Mouse (Mus musculus): ENCODE data around the gene Cyp4f18. TPM values are rescaled to one million over a fixed set of nuclear protein-coding genes. Genes with fewer than 3 reads are reported as not detected.

The Cyp4f18 gene
- total and polyA plus RNA-seq, 3 experiments = 13.5 to 37.4 (median 31.7) TPM

GRCm38 (mm10) chr8:71988110-71988866, 21.1 kb downstream of the Cyp4f18 start:
- DNase-seq (ENCODE audit: extremely low read depth) = no peak
- no peak overlapping the region for H3K4me2 ChIP-seq (ENCODE audit: insufficient read depth, low read depth, poor library complexity, severe bottlenecking)
- no peak overlapping the region for H3K27ac ChIP-seq (ENCODE audit: insufficient read depth, low read depth)
- no peak for TF ChIP-seq USF2 (conservative IDR thresholded peaks at IDR 0.05; ENCODE audit: low read depth, low read length)
- peak; percentile 94 for TF ChIP-seq ZNF384 (IDR thresholded peaks at IDR 0.05; ENCODE audit: low read depth, low read length)
- TF ChIP-seq E2F4 (IDR thresholded peaks at IDR 0.05; ENCODE audit: insufficient replicate concordance, low read depth, low read length) = no peak
- no peak; the same call in 1 of the 2 replicates for TF ChIP-seq RAD21 (IDR thresholded peaks at IDR 0.05; ENCODE audit: low read depth, low read length)
- no peak for TF ChIP-seq IRF4 (IDR thresholded peaks at IDR 0.05; ENCODE audit: low read depth, low read length)
- no peak for TF ChIP-seq JUN (IDR thresholded peaks at IDR 0.05; ENCODE audit: insufficient read depth, low read depth, low read length)
- no peak for TF ChIP-seq EP300 (IDR thresholded peaks at IDR 0.05; ENCODE audit: low read length)
- peak in 1 of 2 experiments; percentile 42; a peak in 2 of 4 replicates for TF ChIP-seq CTCF (conservative IDR thresholded peaks at IDR 0.05 in 1 of 2, IDR thresholded peaks at IDR 0.05 in 1 of 2; ENCODE audit: low read depth in 2 of 2, low read length in 2 of 2)
- H3K27me3 ChIP-seq (replicated peaks) = no peaks in the 10 kb centered on the region
- no peak overlapping the region for H3K4me3 ChIP-seq (replicated peaks in 1 of 3; ENCODE audit: low read depth in 2 of 3, low read length in 2 of 3, poor library complexity in 1 of 3)
- H3K36me3 ChIP-seq (replicated peaks in 1 of 2; ENCODE audit: control insufficient read depth in 1 of 2, insufficient read depth in 1 of 2, low read length in 1 of 2) = peaks cover 0 to 40% of the 10 kb centered on the region in 2 experiments
- in situ Hi-C loops (cut with MboI; ENCODE audit: low pct_ligation_motif_present, low pct_unique_long_range_greater_than_20kb, low sequenced_read_pairs) (loop anchor here (5.0 kb wide), 1 partner anchor 81 kb away; the partner anchor contains the start of genes Zfp617 and Zfp882), dilution Hi-C loops (cut with MboI; ENCODE audit: extremely low pct_ligation_motif_present, extremely low pct_unique_long_range_greater_than_20kb, low sequenced_read_pairs) (no loop called here)
- peaks cover 6 to 19% of the 10 kb centered on the region in 2 experiments for H3K4me1 ChIP-seq (ENCODE audit: control insufficient read depth in 1 of 2, insufficient read depth in 2 of 2)
- H3K79me2 ChIP-seq (replicated peaks; ENCODE audit: control insufficient read depth, extremely low read depth, insufficient read depth, poor library complexity, severe bottlenecking) = no peaks in the 10 kb centered on the region
- no peaks in the 10 kb centered on the region for H3K9me3 ChIP-seq (replicated peaks; ENCODE audit: low read length)
- no peak overlapping the region for H3K9ac ChIP-seq (ENCODE audit: insufficient read depth, low read depth)

DNA sequence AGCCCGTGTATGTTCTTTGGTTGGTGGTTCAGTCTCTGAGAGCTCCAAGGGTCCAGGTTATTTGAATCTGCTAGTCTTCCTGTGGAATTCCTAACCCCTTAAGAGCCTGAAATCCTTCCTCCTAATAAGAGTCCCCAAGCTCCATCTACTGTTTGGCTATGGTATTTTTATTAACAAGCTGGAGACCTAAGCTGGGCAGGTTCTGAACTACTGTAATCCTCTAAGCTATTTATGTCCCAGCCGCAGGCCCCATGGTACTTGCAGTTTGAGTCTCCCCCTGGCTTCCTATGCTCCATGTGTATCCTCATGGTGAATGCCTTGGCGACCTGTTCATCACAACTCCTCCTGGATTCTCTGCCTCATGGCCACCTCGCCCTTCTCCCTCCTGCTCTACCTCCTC, 24.8 kb downstream of the Cyp4f18 start:
- Histone ChIP-seq H3K36me3 (replicated peaks in 1 of 2; ENCODE audit: control insufficient read depth in 1 of 2, insufficient read depth in 1 of 2, low read length in 1 of 2) (peaks cover 0 to 16% of the 10 kb centered on the region in 2 experiments), H3K4me2 (ENCODE audit: insufficient read depth, low read depth, poor library complexity, severe bottlenecking) (no peak overlapping the region), H3K9me3 (replicated peaks; ENCODE audit: low read length) (no peaks in the 10 kb centered on the region), H3K9ac (ENCODE audit: insufficient read depth, low read depth) (no peak overlapping the region), H3K4me1 (ENCODE audit: control insufficient read depth in 1 of 2, insufficient read depth in 2 of 2) (peaks cover 7 to 31% of the 10 kb centered on the region in 2 experiments; a peak in 3 of 4 replicates), H3K79me2 (replicated peaks; ENCODE audit: control insufficient read depth, extremely low read depth, insufficient read depth, poor library complexity, severe bottlenecking) (no peaks in the 10 kb centered on the region), H3K27me3 (replicated peaks) (no peaks in the 10 kb centered on the region), H3K4me3 (replicated peaks in 1 of 3; ENCODE audit: low read depth in 2 of 3, low read length in 2 of 3, poor library complexity in 1 of 3) (no peak overlapping the region), H3K27ac (ENCODE audit: insufficient read depth, low read depth) (no peak overlapping the region)
- in situ Hi-C loops (cut with MboI; ENCODE audit: low pct_ligation_motif_present, low pct_unique_long_range_greater_than_20kb, low sequenced_read_pairs) (no loop called here), dilution Hi-C loops (cut with MboI; ENCODE audit: extremely low pct_ligation_motif_present, extremely low pct_unique_long_range_greater_than_20kb, low sequenced_read_pairs) (no loop called here)
- peak; percentile 45 for TF ChIP-seq SMC3 (IDR thresholded peaks at IDR 0.05; ENCODE audit: low read depth, low read length)
- peak in 1 of 2 experiments; percentile 55; a peak in 2 of 4 replicates for TF ChIP-seq CTCF (conservative IDR thresholded peaks at IDR 0.05 in 1 of 2, IDR thresholded peaks at IDR 0.05 in 1 of 2; ENCODE audit: low read depth in 2 of 2, low read length in 2 of 2)
- no peak for TF ChIP-seq KAT2A (IDR thresholded peaks at IDR 0.05; ENCODE audit: insufficient replicate concordance, low read length)
- TF ChIP-seq MYC (IDR thresholded peaks at IDR 0.05; ENCODE audit: low read depth, low read length) = no peak
- TF ChIP-seq BHLHE40 (IDR thresholded peaks at IDR 0.05; ENCODE audit: low read depth, low read length) = no peak
- TF ChIP-seq MAFK (IDR thresholded peaks at IDR 0.05; ENCODE audit: insufficient replicate concordance, low read length) = no peak
- no peak for TF ChIP-seq NELFE (IDR thresholded peaks at IDR 0.05; ENCODE audit: low read depth, low read length)
- TF ChIP-seq PAX5 (IDR thresholded peaks at IDR 0.05; ENCODE audit: low read length) = no peak
- no peak for TF ChIP-seq SIN3A (IDR thresholded peaks at IDR 0.05; ENCODE audit: low read length)
- peak; percentile 60 for TF ChIP-seq RAD21 (IDR thresholded peaks at IDR 0.05; ENCODE audit: low read depth, low read length)
- TF ChIP-seq EP300 (IDR thresholded peaks at IDR 0.05; ENCODE audit: low read length) = no peak
- TF ChIP-seq MEF2A (IDR thresholded peaks at IDR 0.05; ENCODE audit: borderline replicate concordance, low read depth, low read length) = peak; percentile 24; the same call in 1 of the 2 replicates
- no peak for TF ChIP-seq E2F4 (IDR thresholded peaks at IDR 0.05; ENCODE audit: insufficient replicate concordance, low read depth, low read length)
- no peak for TF ChIP-seq UBTF (IDR thresholded peaks at IDR 0.05; ENCODE audit: low read depth, low read length)
- TF ChIP-seq RCOR1 (conservative IDR thresholded peaks at IDR 0.05; ENCODE audit: low read depth, low read length) = no peak
- peak; percentile 23 for DNase-seq (ENCODE audit: extremely low read depth)

Data from CH12.LX (cell line).